Mouse (Mus musculus) forebrain, embryonic 11.5 days (tissue): ENCODE data around the gene Ets2. TPM values are rescaled to one million over a fixed set of nuclear protein-coding genes. Genes with fewer than 3 reads are reported as not detected.

Experiments
- ATAC-seq: fragments of 200-750 bp; cut with Nextera tagmentation; replicated peaks from 2 replicates; pipeline ENCODE4 v1.8.0; 2017; ENCODE audit warnings: moderate TSS enrichment; ENCODE audit not compliant: low FRiP score
- DNase-seq: peaks from one replicate; pipeline ENCODE4 v3.0.0-alpha.2; 2017; ENCODE audit warnings: low spot score
- H3K27ac ChIP-seq: fragments of 300-500 bp; sonication (generic); 2 replicates; pipeline ENCODE4 v1.5.1; 2014; ENCODE audit warnings: low read depth, low read length
- H3K27me3 ChIP-seq: fragments of 300-500 bp; sonication (generic); 2 replicates; pipeline ENCODE4 v1.6.1; 2014; ENCODE audit warnings: mild to moderate bottlenecking, low read length, mixed read lengths; ENCODE audit not compliant: control insufficient read depth, insufficient read depth
- H3K36me3 ChIP-seq: fragments of 300-500 bp; sonication (generic); 2 replicates; pipeline ENCODE4 v1.6.1; 2014; ENCODE audit warnings: mild to moderate bottlenecking, low read length, moderate library complexity, mixed read lengths; ENCODE audit not compliant: control insufficient read depth, insufficient read depth
- H3K4me1 ChIP-seq: fragments of 300-500 bp; sonication (generic); replicated peaks from 2 replicates; pipeline ENCODE4 v1.6.1; 2014; ENCODE audit warnings: low read length, mixed read lengths; ENCODE audit not compliant: control insufficient read depth, insufficient read depth
- H3K4me2 ChIP-seq: fragments of 300-500 bp; sonication (generic); 2 replicates; pipeline ENCODE4 v1.6.1; 2014; ENCODE audit warnings: low read depth, mild to moderate bottlenecking, low read length, moderate library complexity, mixed read lengths; ENCODE audit not compliant: severe bottlenecking
- H3K4me3 ChIP-seq: fragments of 300-500 bp; sonication (generic); 2 replicates; pipeline ENCODE4 v1.5.1; 2014; ENCODE audit warnings: low read depth, low read length
- H3K9ac ChIP-seq: fragments of 300-500 bp; sonication (generic); 2 replicates; pipeline ENCODE4 v1.6.1; 2014; ENCODE audit warnings: low read length
- H3K9me3 ChIP-seq: fragments of 300-500 bp; sonication (generic); 2 replicates; pipeline ENCODE4 v1.6.1; 2016; ENCODE audit warnings: low read length, mixed read lengths; ENCODE audit not compliant: control insufficient read depth
- WGBS: fragments of 180-500 bp; shearing (Covaris S2); extraction: QIAGEN DNeasy Blood & Tissue Kit; methylation state at CpG from one replicate; pipeline ENCODE4 v1.1.7; 2014; 5-methylcytosine and 5-hydroxymethylcytosine counted together
- polyA plus RNA-seq: library from polyadenylated mRNA; unstranded; fragments of >200 nt; fragmentation: Nextera tagmentation; extraction: Ambion mirVana; gene quantifications from 2 replicates; pipeline ENCODE4 v1.2.1, GENCODE M21; 2014

Ets2 gene
- polyA plus RNA-seq, 1 experiment from 2014 or later, result 15.6 TPM

DNA sequence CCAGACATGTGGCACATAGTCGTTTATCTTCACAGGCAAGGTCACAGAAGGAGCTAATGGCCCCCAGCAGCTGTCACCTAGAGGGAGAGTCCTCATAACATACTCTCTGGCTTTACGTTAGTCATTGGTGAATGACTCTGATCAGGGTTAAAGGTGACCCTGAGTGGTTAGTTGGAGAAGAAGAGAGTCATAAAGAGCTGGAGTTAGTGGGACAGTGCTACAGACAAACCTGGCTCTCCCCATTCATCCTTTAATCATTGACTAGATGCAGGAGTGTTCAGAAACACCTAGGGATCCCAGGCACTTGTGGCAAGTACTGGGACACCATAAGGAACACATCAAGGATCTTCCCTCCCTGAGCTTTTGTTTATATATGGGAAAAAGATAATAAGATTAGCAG, 16.1 kb upstream of the Ets2 start:
- no peak overlapping the region for H3K9ac ChIP-seq
- no peak for DNase-seq
- WGBS, result 72% methylated on average over 2 of the region's 2 CpGs
- no peaks in the 10 kb centered on the region for H3K36me3 ChIP-seq
- ATAC-seq, result no peak
- H3K27me3 ChIP-seq, result no peaks in the 10 kb centered on the region
- H3K4me3 ChIP-seq, result no peak overlapping the region
- no peak overlapping the region for H3K4me2 ChIP-seq
- 0 out of 2 replicates have a peak, but pooled peaks cover 3% of the 10 kb centered on the region for H3K4me1 ChIP-seq
- no peak overlapping the region for H3K27ac ChIP-seq
- H3K9me3 ChIP-seq, result no peaks in the 10 kb centered on the region

DNA sequence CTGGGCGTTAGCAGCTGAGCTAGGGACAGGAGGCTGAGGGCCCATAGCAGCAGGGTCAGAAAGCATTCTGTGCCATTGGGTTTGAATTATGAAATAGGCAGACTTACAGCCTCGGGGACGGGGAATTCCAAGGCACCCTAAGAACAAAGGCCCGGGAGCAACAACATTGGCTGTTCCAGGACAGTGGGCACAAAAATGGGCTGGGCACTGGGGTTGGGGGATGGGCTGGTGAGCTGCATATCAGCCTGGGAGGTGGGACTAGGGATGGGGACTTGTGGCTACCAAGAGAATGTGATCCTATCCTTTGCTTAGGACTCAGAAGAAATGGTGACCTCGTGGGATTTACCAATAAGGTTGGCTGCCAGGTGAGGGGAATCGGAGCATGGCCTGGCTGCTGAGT, 15.6 kb upstream of the Ets2 start:
- Histone ChIP-seq H3K9me3 (no peaks in the 10 kb centered on the region), H3K27ac (no peak overlapping the region), H3K36me3 (no peaks in the 10 kb centered on the region), H3K4me2 (no peak overlapping the region), H3K9ac (no peak overlapping the region), H3K4me3 (no peak overlapping the region), H3K4me1 (0 out of 2 replicates have a peak, but pooled peaks cover 3% of the 10 kb centered on the region), H3K27me3 (no peaks in the 10 kb centered on the region)
- ATAC-seq (no peak), DNase-seq (no peak)
- 63% methylated on average over 6 of the region's 6 CpGs for WGBS

DNA sequence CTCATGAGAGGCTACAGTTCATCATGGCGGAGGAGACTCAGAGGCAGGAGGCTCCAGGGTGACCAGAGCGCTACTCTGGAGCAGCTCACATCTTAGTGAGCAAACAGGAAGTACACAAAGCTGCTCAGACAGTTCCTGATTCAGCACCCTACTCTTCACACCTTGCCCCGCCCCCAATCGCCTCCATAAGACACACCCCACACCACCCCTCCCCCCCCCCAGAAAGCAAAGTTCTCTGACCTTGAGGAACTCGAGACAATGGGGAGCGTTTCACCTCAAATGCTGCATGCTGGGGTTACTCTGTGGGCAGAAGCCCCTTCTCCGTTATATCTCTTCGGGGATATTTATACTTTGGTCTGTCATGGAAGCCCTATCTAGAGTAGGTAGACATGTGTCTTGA, 15.0 kb upstream of the Ets2 start:
- no peak overlapping the region for H3K4me2 ChIP-seq
- H3K9ac ChIP-seq, result no peak overlapping the region
- DNase-seq (no peak), ATAC-seq (no peak)
- no peak overlapping the region for H3K4me3 ChIP-seq
- WGBS, result 92% methylated on average over 8 of the region's 8 CpGs
- H3K36me3 ChIP-seq, result no peaks in the 10 kb centered on the region
- H3K27me3 ChIP-seq, result no peaks in the 10 kb centered on the region
- no peak overlapping the region for H3K27ac ChIP-seq
- H3K4me1 ChIP-seq, result 0 out of 2 replicates have a peak, but pooled peaks cover 3% of the 10 kb centered on the region
- H3K9me3 ChIP-seq, result no peaks in the 10 kb centered on the region

DNA sequence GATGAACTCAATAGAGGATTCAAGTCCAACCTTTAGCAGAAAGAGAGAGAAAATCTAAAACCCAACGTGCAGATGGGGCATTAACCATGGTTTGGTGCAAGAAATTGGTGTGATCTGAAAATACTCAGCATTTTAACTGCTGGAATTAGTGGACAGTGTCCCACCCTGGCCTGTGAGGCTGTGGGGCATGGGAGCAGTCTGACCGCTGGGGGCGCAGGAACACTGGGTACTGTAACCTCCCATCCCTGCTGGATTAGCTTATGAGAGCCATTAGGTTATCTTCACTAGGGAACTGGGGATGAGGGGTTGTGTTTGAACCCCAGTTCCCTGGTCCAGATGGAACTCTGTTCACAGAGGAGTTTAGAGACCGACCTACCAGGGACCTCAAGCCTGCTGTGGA, 13.9 kb upstream of the Ets2 start:
- WGBS, result 67% methylated on average over 4 of the region's 4 CpGs
- H3K9me3 ChIP-seq, result no peaks in the 10 kb centered on the region

GRCm38 (mm10) chr16:95696599-95696998, 5.3 kb upstream of the Ets2 start:
- Histone ChIP-seq H3K27me3 (no peaks in the 10 kb centered on the region), H3K4me2 (no peak overlapping the region), H3K4me1 (no peaks in the 10 kb centered on the region; the same call in 1 of the 2 replicates), H3K9ac (no peak overlapping the region), H3K4me3 (no peak overlapping the region), H3K9me3 (no peaks in the 10 kb centered on the region), H3K36me3 (no peaks in the 10 kb centered on the region), H3K27ac (no peak overlapping the region)
- DNase-seq (no peak), ATAC-seq (no peak)
- 42% methylated on average over 6 of the region's 6 CpGs for WGBS

More for the DNA sequence above, 13.9 kb upstream of the Ets2 start:
- H3K9ac ChIP-seq, result no peak overlapping the region
- no peaks in the 10 kb centered on the region for H3K36me3 ChIP-seq
- H3K4me1 ChIP-seq, result 0 out of 2 replicates have a peak, but pooled peaks cover 3% of the 10 kb centered on the region
- no peaks in the 10 kb centered on the region for H3K27me3 ChIP-seq
- H3K27ac ChIP-seq, result no peak overlapping the region
- H3K4me3 ChIP-seq, result no peak overlapping the region
- ATAC-seq, result no peak
- no peak overlapping the region for H3K4me2 ChIP-seq
- DNase-seq, result no peak

DNA sequence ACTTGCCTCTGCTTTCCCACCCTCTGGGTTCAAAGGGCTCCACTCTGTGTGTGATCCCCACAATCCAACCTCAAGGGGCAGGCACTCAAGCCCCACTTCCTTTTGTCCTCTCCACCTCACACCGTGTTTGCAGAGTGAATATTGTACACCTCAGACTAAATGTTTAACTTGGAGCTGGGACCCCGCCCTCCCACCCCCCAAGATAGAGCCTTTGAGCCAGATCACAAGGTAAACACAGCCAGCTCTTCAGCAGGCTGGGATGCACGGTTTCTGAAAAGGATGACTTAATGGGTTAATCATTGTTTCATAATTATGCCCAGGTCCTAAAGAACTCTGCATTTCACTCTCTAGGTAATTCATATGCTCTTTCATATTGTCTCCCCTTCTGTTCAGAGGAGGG, 2.2 kb upstream of the Ets2 start:
- H3K36me3 ChIP-seq, result no peaks in the 10 kb centered on the region
- peaks cover 4% of the 10 kb centered on the region; the same call in 1 of the 2 replicates for H3K27me3 ChIP-seq
- peaks cover 6% of the 10 kb centered on the region; the same call in 1 of the 2 replicates for H3K4me1 ChIP-seq
- H3K4me3 ChIP-seq, result no peak overlapping the region
- no peak overlapping the region for H3K9ac ChIP-seq
- whole genome bisulfite sequencing, result 65% methylated on average over 3 of the region's 3 CpGs
- no peaks in the 10 kb centered on the region for H3K9me3 ChIP-seq
- no peak overlapping the region for H3K4me2 ChIP-seq
- DNase-seq (no peak), ATAC-seq (no peak)
- H3K27ac ChIP-seq, result no peak overlapping the region

- DNase-seq (no peak), ATAC-seq (no peak)
- 67% methylated on average over 7 of the region's 7 CpGs for WGBS
- Histone ChIP-seq H3K4me3 (no peak overlapping the region), H3K9me3 (no peaks in the 10 kb centered on the region), H3K27me3 (peaks cover 6% of the 10 kb centered on the region; the same call in 1 of the 2 replicates), H3K9ac (no peak overlapping the region), H3K27ac (no peak overlapping the region), H3K4me1 (peaks cover 6% of the 10 kb centered on the region; the same call in 1 of the 2 replicates), H3K4me2 (no peak overlapping the region), H3K36me3 (no peaks in the 10 kb centered on the region)
Observed at GRCm38 (mm10) chr16:95700224-95700623, 1.7 kb upstream of the Ets2 start.

- peaks cover 6% of the 10 kb centered on the region; the same call in 1 of the 2 replicates for H3K4me1 ChIP-seq
- H3K36me3 ChIP-seq, result no peaks in the 10 kb centered on the region
- peak overlapping the region; percentile 90 for H3K4me2 ChIP-seq
- ATAC-seq (peak; percentile 79), DNase-seq (peak; percentile 46)
- no peaks in the 10 kb centered on the region for H3K9me3 ChIP-seq
- H3K27me3 ChIP-seq, result peaks cover 10% of the 10 kb centered on the region
- peak overlapping the region; percentile 69 for H3K4me3 ChIP-seq
- WGBS, result 1% methylated on average over 59 of the region's 62 CpGs
- peak overlapping the region; percentile 88 for H3K9ac ChIP-seq
- H3K27ac ChIP-seq, result no peak overlapping the region
Observed at GRCm38 (mm10) chr16:95702562-95703545, 979 bp downstream of the Ets2 start.
